Comparison of ENCODE assay signal across 8 mouse cellular contexts in genomic region chr12:79838181-79838961, GRCm38 (mm10).
DNase-seq lines count a peak whose midpoint lies in the region; ATAC-seq and TF ChIP-seq lines count a peak whose summit lies in the region.

No protein-coding gene starts in this region.

- no peaks in the 10 kb centered on the region for H3K27me3 ChIP-seq in hindbrain, embryonic 16.5 days (replicated peaks; ENCODE audit: control insufficient read depth, insufficient read depth, low read length)
- no peaks in the 10 kb centered on the region for H3K27me3 ChIP-seq in limb, embryonic 12.5 days
- no peaks in the 10 kb centered on the region for H3K27me3 ChIP-seq in myocyte (ENCODE audit: control insufficient read depth, insufficient read depth, insufficient read length)

- no peaks in the 10 kb centered on the region for H3K9me3 ChIP-seq in hindbrain, embryonic 16.5 days (ENCODE audit: control insufficient read depth, low read length)
- H3K9me3 ChIP-seq in limb, embryonic 12.5 days = no peaks in the 10 kb centered on the region

- H3K36me3 ChIP-seq in hindbrain, embryonic 16.5 days (ENCODE audit: control insufficient read depth, insufficient read depth, low read length) = no peaks in the 10 kb centered on the region
- H3K36me3 ChIP-seq in limb, embryonic 12.5 days = no peaks in the 10 kb centered on the region
- H3K36me3 ChIP-seq in myocyte (ENCODE audit: control insufficient read depth, insufficient read depth) = no peaks in the 10 kb centered on the region

- H3K4me2 ChIP-seq in hindbrain, embryonic 16.5 days (ENCODE audit: low read length) = no peak overlapping the region
- no peak overlapping the region for H3K4me2 ChIP-seq in limb, embryonic 12.5 days
- peak overlapping the region; percentile 20 for H3K4me2 ChIP-seq in myocyte (ENCODE audit: low read depth)

- 0 out of 2 replicates have a peak, but pooled peaks have one; percentile 40 for ATAC-seq in hindbrain, embryonic 16.5 days
- no peak for ATAC-seq in limb, embryonic 12.5 days (ENCODE audit: insufficient number of reproducible peaks, insufficient read depth, low FRiP score, low TSS enrichment, low read depth)

- H3ac ChIP-seq in myocyte (ENCODE audit: control insufficient read depth, insufficient read length) = no peak overlapping the region

- no peak for TF ChIP-seq POLR2A in myocyte (IDR thresholded peaks at IDR 0.05; ENCODE audit: insufficient read length, low read depth)

- peak overlapping the region; percentile 29; the same call in 1 of the 2 replicates for H3K9ac ChIP-seq in hindbrain, embryonic 16.5 days (ENCODE audit: low read depth, low read length)
- H3K9ac ChIP-seq in limb, embryonic 12.5 days (replicated peaks) = no peak overlapping the region

- H3K4me3 ChIP-seq in layer of hippocampus, adult 2 months = no peak overlapping the region
- no peak overlapping the region for H3K4me3 ChIP-seq in hindbrain, embryonic 16.5 days (ENCODE audit: low read length)
- no peak overlapping the region for H3K4me3 ChIP-seq in limb, embryonic 12.5 days (replicated peaks)
- no peak overlapping the region for H3K4me3 ChIP-seq in myocyte

- no peak for TF ChIP-seq CTCF in layer of hippocampus, adult 2 months (conservative IDR thresholded peaks at IDR 0.05)

- H3K27ac ChIP-seq in layer of hippocampus, adult 2 months = peak overlapping the region; percentile 15; the same call in 1 of the 2 replicates
- peak overlapping the region; percentile 67 for H3K27ac ChIP-seq in hindbrain, embryonic 16.5 days (ENCODE audit: low read depth, low read length)
- H3K27ac ChIP-seq in limb, embryonic 12.5 days = peak overlapping the region; percentile 83

- peak in 1 of 2 experiments; percentile 23 for DNase-seq in layer of hippocampus, adult 2 months (ENCODE audit: low spot score in 2 of 2)
- DNase-seq in layer of hippocampus, postnatal 10 days (ENCODE audit: low spot score in 2 of 2) = no peak
- peak; percentile 84 for DNase-seq in brain, adult 2 months (ENCODE audit: low read depth, low spot score)
- peak; percentile 68 for DNase-seq in gastrocnemius, postnatal 14 days
- DNase-seq in yolk sac, embryonic 10.5 days (ENCODE audit: low spot score) = no peak

- WGBS in hindbrain, embryonic 16.5 days = 42% methylated on average over 6 of the region's 6 CpGs
- WGBS in limb, embryonic 12.5 days = 70% methylated on average over 6 of the region's 6 CpGs

- intact Hi-C loops in gastrocnemius, postnatal 14 days (cut with DNase I; ENCODE audit: low total_unique reads) = no loop called here

- peaks cover 8% of the 10 kb centered on the region for H3K4me1 ChIP-seq in hindbrain, embryonic 16.5 days (ENCODE audit: control insufficient read depth, insufficient read depth, low read depth, low read length)
- H3K4me1 ChIP-seq in limb, embryonic 12.5 days (replicated peaks) = peaks cover 56% of the 10 kb centered on the region

- H3K79me2 ChIP-seq in myocyte (ENCODE audit: control insufficient read depth, insufficient read depth) = no peaks in the 10 kb centered on the region

TF ChIP-seq in myocyte, 11 proteins besides CTCF, POLR2A, EP300 and RAD21:
- peak in 1 of 3 experiments; percentile 46 for TF ChIP-seq MYOD1 (IDR thresholded peaks at IDR 0.05; ENCODE audit: control insufficient read depth in 1 of 3, insufficient read length in 2 of 3, low read depth in 2 of 3)
- TF ChIP-seq MYOG (IDR thresholded peaks at IDR 0.05; ENCODE audit: control insufficient read depth in 1 of 3, insufficient read depth in 1 of 3, insufficient read length in 2 of 3, low read depth in 2 of 3) = peak in 1 of 3 experiments; percentile 24
- TF ChIP-seq E2F4 (IDR thresholded peaks at IDR 0.05; ENCODE audit: insufficient read depth) = no peak
- TF ChIP-seq TCF3 (IDR thresholded peaks at IDR 0.05; ENCODE audit: insufficient read length, low read depth) = no peak

Comparison
In these comparisons a context has a peak if more than half of its experiments do, and no peak if none do; other contexts are left out.
1. DNase-seq: peak in brain, adult 2 months (single experiment) and gastrocnemius, postnatal 14 days (single experiment); none in layer of hippocampus, postnatal 10 days (0 of 2) and yolk sac, embryonic 10.5 days (single experiment).
2. H3K27ac ChIP-seq: peak in every context shown above with its lines; median percentile 83 in limb, embryonic 12.5 days; 67 in hindbrain, embryonic 16.5 days; 15 in layer of hippocampus, adult 2 months.